Mouse (Mus musculus) G1E (cell line): ENCODE results near the gene 1700034J05Rik.

Source experiments
- CTCF ChIP-seq: IDR thresholded peaks from 2 replicates; pipeline ENCODE4 v1.5.1; 2012; ENCODE audit warnings: low read depth, low read length, inconsistent platforms, mixed read lengths
- GATA1 ChIP-seq: IDR thresholded peaks from 2 replicates; pipeline ENCODE4 v1.6.1; 2012; ENCODE audit warnings: borderline replicate concordance, low read length, inconsistent platforms, mixed read lengths
- GATA2 ChIP-seq: IDR thresholded peaks from 2 replicates; pipeline ENCODE4 v1.6.1; 2012; ENCODE audit warnings: low read depth, low read length, inconsistent platforms, borderline replicate concordance
- POLR2AphosphoS5 ChIP-seq: IDR thresholded peaks from 2 replicates; pipeline ENCODE4 v1.6.1; 2012; ENCODE audit warnings: low read depth, low read length, inconsistent platforms; ENCODE audit not compliant: insufficient replicate concordance
- TAL1 ChIP-seq: conservative IDR thresholded peaks from 2 replicates; pipeline ENCODE4 v1.6.1; 2012; ENCODE audit warnings: low read depth, low read length, inconsistent platforms, mixed read lengths

DNA sequence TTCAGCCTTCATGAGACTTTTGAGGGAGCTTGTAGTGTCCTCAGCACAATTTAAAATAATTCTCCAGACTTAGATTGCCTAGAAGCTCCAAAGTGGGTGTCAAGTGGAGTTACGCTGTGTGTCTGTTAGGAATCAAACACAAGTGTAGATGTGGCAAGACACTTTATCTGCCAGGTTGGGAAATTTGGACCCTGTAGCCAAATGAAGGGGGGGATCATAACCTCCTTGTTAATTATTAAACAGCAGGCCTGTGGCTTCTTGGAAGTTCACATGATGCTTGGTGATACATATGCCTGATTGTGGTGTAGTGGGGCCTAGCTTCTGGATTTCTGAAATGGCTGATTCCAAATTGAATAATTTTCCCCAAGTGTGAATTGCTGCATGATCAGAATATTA lies 46.4 kb downstream of the 1700034J05Rik start:
- TF ChIP-seq GATA1 (no peak), CTCF (no peak), TAL1 (no peak), POLR2AphosphoS5 (no peak), GATA2 (no peak)
